Mouse (Mus musculus): ENCODE measurements at regions not wholly inside any gene's neighbourhood (a gene's known extent, or its start where the extent isn't known, plus 50 kb on each side); places are given as distances from the start of the nearest gene placed in this dataset.

- intact Hi-C loops (cut with DNase I): no loop called here
- peak; percentile 3 to 10 for DNase-seq (ENCODE audit: low spot score in 2 of 2)
Measured at GRCm38 (mm10) chr17:81941317-81941716, 203.1 kb upstream of the Slc8a1 start.

GRCm38 (mm10) chr17:81930736-81931135 lies 192.6 kb upstream of the Slc8a1 start:
- intact Hi-C loops (cut with DNase I): no loop called here

GRCm38 (mm10) chr17:81906481-81907012 lies 168.4 kb upstream of the Slc8a1 start:
- intact Hi-C loops (cut with DNase I): no loop called here

More at GRCm38 (mm10) chr17:81930736-81931135, 192.6 kb upstream of the Slc8a1 start:
- no peak for DNase-seq (ENCODE audit: low spot score in 2 of 2)

GRCm38 (mm10) chr17:81901999-81902665 lies 164.0 kb upstream of the Slc8a1 start:
- no peak for DNase-seq (ENCODE audit: low spot score in 2 of 2)
- intact Hi-C loops (cut with DNase I): no loop called here

More at GRCm38 (mm10) chr17:81906481-81907012, 168.4 kb upstream of the Slc8a1 start:
- no peak for DNase-seq (ENCODE audit: low spot score in 2 of 2)

- intact Hi-C loops (cut with DNase I): no loop called here
- DNase-seq (ENCODE audit: low spot score in 2 of 2): no peak
Measured at GRCm38 (mm10) chr17:81898984-81899383, 160.8 kb upstream of the Slc8a1 start.

- intact Hi-C loops (cut with DNase I): no loop called here
- DNase-seq (ENCODE audit: low spot score in 2 of 2): no peak
Measured at GRCm38 (mm10) chr17:81878136-81878535, 140.0 kb upstream of the Slc8a1 start.

- intact Hi-C loops (cut with DNase I): no loop called here
- no peak for DNase-seq (ENCODE audit: low spot score in 2 of 2)
Measured at GRCm38 (mm10) chr17:81866683-81867082, 128.5 kb upstream of the Slc8a1 start.

- DNase-seq (ENCODE audit: low spot score in 2 of 2): no peak
- intact Hi-C loops (cut with DNase I): no loop called here
Measured at GRCm38 (mm10) chr17:81849298-81849967, 111.3 kb upstream of the Slc8a1 start.

- intact Hi-C loops (cut with DNase I): no loop called here
- DNase-seq (ENCODE audit: low spot score in 2 of 2): no peak
Measured at GRCm38 (mm10) chr17:81843793-81844192, 105.6 kb upstream of the Slc8a1 start.

- DNase-seq (ENCODE audit: low spot score in 2 of 2): no peak
- intact Hi-C loops (cut with DNase I): no loop called here
Measured at GRCm38 (mm10) chr17:81797827-81798376, 59.7 kb upstream of the Slc8a1 start.

- no peak for DNase-seq (ENCODE audit: low spot score in 2 of 2)
- intact Hi-C loops (cut with DNase I): loop anchor here (5.0 to 10.0 kb wide), 3 partner anchors 124 to 596 kb away; no protein-coding TSS in a partner anchor
Measured at GRCm38 (mm10) chr17:81788781-81789180, 50.6 kb upstream of the Slc8a1 start.
